Mouse (Mus musculus): ENCODE data around the gene Tekt5. TPM values are rescaled to one million over a fixed set of nuclear protein-coding genes. Genes with fewer than 3 reads are reported as not detected.
A peak's percentile ranks its signal among the peaks of the same experiment; 100 is the strongest.

Gene Tekt5
- total RNA-seq, 2 experiments from 2014 or later: not detected

DNA sequence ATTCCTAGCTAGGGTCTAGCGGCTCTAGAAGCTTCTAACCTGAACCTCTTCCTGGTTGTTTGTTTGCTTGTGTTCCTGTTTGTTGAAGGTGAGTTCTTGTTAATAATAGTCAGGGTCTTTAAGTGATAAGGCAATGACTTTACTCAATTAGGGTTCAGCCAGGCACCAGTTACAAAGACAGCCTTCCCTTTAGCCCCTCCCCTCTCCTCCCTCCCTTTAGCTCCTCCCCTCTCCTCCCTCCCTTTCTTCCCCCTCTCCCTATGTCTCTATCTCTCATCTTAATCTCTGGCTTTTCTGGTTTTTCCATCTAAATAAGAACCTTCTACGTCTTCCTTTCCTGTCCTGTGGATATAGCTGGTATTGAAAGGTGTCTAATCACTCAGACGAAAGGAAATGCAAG is 10.7 kb downstream of the Tekt5 start:
- no peak for DNase-seq (ENCODE audit: low spot score)
- intact Hi-C loops (cut with DNase I): no loop called here

DNA sequence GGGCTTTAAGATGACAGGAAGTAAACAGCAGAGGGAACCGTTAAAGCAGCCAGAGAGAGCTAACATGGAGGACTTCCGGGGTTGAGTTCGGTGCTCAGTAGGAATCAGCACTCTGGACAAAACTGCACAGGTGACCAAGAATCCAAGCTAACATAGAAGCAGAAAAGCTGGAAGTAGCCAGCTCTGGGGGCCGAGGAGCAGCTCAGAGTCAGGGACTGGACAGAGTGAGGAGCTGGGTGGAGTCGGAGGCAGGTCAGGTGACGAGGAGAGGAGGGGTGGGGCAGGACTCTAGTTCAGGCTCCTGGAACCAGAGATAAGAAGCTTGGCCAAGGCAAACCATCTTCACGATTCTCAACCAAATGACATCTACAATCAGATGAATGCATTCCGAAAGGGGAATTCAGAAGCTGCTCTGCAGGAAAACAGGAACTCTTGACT is 11.2 kb downstream of the Tekt5 start:
- DNase-seq (ENCODE audit: low spot score): no peak

DNA sequence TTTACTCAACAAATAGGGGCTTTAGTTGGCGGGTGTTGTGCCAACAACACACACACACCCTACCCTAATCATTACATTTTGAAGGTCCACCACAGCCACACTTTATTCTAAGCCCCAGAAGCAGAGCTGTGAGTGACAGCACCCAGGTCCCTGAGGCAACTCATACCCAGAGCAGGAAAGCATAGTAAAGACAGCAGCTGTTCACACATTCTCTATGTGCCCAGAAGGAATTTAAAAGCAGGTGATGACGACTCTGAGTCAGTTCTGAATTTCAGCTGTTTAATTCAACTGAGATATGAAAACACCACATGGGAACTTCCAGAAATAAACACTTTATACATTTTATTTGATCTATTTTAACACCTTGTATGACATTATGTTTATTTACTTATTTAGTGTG is 15.8 kb downstream of the Tekt5 start:
- intact Hi-C loops (cut with DNase I): no loop called here
- DNase-seq (ENCODE audit: low spot score): no peak

More for the DNA sequence above, 11.2 kb downstream of the Tekt5 start:
- intact Hi-C loops (cut with DNase I): no loop called here

DNA sequence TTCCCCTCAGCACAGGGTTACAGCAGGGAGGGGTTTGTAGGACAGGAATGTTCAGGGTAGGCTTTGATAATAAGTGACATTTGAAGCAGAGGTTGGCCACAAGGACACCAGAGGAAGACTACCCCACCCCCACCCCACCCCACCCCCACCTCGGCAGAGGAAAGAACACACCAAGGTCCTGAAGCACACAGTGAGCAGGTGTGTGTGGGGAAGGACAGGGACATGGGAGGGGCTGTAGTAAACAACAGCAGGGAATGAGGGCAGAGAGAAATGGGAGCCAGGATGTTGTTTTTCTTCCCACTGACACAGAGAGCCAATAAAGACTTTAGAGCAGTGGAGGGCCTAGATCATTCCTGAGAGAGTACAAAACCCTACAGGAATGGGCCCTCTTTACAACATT is 18.0 kb downstream of the Tekt5 start:
- no peak for DNase-seq (ENCODE audit: low spot score)
- intact Hi-C loops (cut with DNase I): no loop called here

DNA sequence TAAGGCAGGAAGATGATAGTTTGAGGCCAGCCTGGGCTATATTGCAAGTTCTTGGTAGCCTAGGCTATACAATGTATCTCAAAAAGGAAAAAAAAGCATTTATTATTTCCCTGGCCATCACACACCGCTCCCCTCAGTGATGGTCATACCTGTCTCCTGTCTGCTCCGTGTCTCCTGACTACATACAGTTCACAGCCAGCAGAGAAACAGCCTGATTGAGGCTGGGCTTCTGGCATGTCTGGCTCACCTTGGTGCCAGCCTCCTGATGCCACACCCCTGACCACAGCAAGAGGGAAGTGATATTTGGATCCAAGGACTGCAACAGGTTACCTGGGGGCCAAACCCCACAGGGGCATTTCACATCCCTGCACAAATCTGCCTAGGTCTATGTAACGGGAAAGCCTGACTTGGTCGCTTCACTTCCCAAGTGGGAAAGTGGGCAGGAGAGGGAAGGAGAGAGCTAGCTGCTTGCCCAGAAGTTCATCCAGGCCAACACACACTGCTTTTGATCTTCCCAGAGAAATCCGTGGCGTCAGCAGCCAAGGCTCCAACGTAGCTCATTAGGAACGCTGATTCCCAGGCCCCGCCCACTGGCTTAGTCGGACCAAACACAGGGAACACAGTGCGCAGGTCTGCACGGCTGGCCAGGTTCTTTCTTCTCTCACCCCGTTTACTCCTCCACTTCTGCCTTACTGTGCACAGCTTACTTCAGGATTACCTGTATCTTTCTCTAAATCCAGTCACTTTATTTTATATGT is 20.9 kb downstream of the Tekt5 start:
- DNase-seq (ENCODE audit: low spot score): no peak
- intact Hi-C loops (cut with DNase I): loop anchor here (1.0 kb wide), 1 partner anchor 22 kb away; no protein-coding TSS in a partner anchor

DNA sequence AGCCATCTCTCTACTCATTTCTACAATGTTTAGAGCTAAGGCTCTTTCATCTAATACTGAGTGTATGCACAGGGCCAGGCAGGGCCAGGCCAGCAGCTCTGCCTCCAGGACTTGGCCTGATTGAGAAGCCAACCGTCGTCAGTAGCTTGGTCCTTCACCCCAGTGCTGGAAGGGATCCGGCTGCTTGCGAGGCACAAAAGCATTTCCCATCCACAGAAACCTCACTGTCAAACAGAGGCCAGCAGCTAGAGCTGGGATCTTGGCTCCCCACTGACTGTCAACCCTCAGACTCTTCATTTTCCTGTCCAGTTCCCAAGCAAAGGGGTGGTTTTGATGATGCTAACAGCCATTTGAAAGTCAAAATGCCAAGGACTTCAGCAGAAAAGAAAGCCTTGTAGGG is 22.9 kb downstream of the Tekt5 start:
- intact Hi-C loops (cut with DNase I): no loop called here
- no peak for DNase-seq (ENCODE audit: low spot score)

DNA sequence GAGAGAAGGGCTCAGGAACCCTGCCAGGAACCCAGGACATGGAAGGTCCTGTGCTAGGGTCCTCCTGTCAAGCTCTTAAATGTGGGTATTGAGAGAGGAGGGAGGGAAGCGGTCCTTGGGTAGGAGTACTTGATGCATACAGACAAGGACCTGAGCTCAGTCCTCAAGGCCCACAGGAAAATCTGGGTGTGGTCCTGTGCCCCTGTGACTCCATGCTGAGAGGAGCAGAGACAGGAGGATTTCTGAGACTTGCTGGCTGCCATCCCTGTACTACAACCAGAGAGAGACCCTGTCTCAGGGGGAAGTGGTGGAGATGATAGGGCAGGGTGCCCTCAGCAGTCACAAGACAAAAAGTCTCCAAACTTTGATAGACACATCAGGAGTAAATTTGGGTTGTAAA is 25.3 kb downstream of the Tekt5 start:
- no peak for DNase-seq (ENCODE audit: low spot score)
- intact Hi-C loops (cut with DNase I): no loop called here

DNA sequence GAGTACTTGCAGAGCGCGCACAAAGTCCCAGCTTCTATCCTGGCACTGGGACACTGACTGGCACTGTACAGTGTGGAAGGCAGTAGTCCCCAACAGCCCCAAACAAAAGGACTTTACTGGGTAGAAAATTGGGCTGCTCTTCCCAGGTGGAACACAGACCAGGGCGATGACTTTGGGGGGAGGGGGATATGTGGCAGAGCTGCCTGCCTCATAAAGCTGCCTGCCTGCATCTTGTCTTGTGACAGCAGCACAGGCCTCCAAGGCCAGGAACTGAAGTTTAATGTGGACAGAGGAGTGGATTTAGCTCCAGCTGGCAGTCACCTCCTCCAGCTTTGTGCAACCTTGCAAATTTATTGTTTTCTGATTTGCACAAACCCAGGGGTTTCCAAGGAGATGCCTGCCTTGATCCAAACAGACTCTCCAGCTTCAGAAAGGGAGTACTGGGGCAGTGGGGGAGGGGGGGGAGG is 25.8 kb downstream of the Tekt5 start:
- intact Hi-C loops (cut with DNase I): no loop called here
- DNase-seq (ENCODE audit: low spot score): no peak

DNA sequence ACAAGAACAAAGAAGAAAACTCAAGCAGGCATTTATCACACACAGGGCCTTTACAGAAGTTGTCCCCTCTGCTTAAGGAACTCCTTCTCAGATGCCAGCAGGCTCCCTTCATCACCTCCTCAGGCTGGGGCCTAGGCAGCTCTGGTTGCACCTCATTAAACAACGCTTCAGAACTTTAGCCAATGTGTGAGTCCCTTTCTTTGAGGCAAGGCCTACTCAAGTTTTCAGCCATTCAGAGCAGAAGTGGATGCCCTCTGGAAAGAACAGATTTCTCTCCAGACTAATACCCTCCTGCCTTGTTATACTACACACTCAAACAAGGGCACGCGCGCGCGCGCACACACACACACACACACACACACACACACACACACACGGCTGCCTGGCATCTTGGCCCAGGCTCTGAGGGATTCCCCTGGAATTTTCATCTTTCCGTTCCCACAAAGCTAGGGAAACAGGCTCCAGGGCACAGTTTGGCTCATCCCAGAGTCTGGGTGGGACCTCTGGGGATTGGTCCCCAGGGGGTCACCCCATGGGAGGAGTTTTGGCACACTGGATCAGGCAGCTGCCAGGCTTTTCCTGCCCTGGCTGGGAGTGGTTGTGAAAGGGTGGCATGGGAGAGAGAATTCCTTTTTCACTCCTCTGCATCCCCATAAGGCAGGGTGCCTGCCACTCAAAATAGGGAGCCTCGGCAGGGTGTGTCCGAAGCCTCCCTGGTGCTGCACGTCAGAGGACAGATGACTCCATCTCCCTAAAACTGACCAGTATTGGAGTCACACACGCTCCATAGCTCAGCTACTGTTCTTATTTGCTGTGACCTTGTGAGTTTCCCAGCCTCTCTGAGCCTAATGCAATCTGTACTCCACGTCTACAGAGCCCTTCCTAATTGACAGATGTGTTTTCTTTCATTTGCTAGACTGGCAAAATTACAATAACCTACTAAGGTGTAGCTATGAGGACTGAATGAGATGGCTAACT is 28.8 kb downstream of the Tekt5 start:
- intact Hi-C loops (cut with DNase I): no loop called here
- no peak for DNase-seq (ENCODE audit: low spot score)

DNA sequence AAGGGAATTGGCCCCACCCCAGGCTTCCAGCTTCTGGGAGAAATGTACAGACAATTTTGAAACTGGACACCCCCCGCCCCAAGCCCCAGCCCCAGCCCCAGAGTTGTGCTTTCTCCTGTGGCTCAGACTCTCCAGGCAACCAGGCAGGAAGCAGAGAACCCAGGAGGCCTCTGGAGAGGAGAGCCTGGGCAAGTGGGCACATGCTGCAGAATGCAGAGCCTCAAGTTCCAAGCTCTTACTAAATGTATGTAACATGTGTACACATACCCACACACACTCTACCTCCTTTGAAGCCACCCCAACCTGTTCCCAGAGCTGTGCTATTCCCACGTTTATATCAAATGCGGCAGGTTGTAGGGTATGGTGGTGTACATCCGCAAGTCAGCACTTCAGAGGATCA is 29.5 kb downstream of the Tekt5 start:
- DNase-seq (ENCODE audit: low spot score): no peak
- intact Hi-C loops (cut with DNase I): no loop called here

DNA sequence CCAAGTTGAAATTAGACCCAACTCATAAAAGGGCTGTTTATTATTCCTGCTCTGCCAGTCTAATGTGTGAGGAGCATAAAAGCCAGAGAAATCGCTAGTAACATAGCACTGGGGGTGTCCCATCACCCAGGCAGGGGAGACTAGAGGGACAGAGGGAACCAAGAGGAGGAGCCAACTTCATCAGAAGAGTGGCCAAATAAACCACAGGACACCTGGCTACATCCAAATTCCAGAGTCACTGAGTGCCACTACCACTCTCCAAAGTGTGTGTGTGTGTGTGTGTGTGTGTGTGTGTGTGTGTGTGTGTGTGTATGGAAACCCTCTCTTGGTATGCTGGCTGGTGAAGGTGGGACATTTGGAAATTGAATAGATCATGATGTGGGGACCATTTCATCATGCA is 32.2 kb downstream of the Tekt5 start:
- DNase-seq (ENCODE audit: low spot score): no peak
- intact Hi-C loops (cut with DNase I): no loop called here

DNA sequence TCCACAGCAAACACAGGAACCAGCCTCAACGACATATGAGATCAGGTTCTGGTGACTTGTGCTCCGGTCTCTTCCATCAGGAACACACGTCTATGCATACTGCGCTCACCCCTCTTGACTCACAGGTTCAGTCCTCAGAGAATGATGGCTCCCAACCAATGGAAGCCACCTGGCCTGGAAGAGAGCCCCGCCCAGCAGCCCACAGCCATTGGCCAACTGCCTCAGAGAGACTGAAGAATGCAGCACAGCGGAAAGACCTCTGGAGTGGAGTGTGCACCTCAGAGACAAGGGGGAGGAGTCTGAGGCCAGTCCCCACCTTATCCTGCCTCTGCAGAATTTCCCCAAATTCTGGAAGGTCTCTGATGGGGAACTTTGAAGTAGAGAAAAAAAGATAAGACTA is 36.0 kb downstream of the Tekt5 start:
- intact Hi-C loops (cut with DNase I): no loop called here
- DNase-seq (ENCODE audit: low spot score): no peak

DNA sequence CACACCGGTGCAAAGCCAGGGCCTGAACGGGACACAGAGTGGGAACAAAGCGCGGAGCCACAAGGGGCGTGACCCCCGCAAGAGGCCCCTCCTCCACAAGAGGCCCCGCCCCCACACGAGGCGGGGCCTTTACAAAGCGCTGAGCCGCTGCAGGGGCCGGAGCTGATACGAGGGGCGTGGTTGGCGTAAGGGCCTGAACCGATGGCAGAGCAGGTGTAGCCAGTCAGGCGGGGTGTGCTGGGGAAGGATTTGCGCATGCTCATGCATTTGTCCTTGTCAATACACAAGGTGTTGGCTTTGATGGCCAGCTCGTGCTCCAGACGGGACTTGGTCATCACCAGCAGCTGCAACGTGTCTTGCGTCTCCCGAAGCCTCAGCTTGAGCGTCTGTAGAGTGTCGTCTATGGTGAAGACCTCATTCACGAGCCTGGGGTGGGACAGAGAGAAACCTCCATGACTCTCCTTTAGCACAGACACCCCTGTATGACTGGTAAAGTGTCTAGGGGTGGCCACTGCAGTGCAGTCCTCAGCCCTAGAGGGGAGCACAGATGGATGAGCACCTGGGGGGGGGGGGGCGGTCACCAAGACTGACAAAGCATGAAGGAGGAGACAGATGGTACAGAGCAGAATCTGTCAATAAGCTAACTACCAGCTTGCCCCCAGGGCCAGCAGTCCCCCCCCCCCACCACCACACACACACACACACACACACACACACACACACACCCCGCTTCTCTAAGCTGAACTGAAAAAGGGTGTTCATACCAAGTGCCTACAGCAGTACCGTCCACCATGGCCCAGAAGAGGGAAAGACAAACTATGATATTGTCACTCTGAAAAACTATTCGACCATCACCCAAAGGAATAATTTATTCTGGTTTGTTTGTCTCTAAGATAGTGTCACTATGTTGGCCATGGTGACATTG is 37.0 kb downstream of the Tekt5 start:
- no peak for DNase-seq (ENCODE audit: low spot score)

DNA sequence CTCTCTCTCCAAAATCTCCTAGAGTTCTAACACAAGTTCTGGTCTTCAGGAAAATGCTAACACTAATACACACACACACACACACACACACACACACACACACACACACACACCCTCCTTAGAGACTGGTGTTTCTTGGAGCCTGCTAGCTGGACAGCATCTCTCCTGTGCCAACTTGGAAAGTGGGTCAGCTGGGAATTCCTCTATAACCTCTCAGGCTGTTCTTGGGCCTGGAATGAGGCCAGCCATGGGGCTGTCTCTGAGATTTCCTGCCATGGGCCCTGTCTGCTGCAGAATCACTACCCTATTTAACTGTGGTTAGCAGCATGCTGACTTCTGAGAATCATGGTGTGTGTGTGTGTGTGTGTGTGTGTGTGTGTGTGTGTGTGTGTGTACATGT is 40.3 kb downstream of the Tekt5 start:
- no peak for DNase-seq (ENCODE audit: low spot score)
- intact Hi-C loops (cut with DNase I): no loop called here

More for the DNA sequence above, 37.0 kb downstream of the Tekt5 start:
- intact Hi-C loops (cut with DNase I): no loop called here

DNA sequence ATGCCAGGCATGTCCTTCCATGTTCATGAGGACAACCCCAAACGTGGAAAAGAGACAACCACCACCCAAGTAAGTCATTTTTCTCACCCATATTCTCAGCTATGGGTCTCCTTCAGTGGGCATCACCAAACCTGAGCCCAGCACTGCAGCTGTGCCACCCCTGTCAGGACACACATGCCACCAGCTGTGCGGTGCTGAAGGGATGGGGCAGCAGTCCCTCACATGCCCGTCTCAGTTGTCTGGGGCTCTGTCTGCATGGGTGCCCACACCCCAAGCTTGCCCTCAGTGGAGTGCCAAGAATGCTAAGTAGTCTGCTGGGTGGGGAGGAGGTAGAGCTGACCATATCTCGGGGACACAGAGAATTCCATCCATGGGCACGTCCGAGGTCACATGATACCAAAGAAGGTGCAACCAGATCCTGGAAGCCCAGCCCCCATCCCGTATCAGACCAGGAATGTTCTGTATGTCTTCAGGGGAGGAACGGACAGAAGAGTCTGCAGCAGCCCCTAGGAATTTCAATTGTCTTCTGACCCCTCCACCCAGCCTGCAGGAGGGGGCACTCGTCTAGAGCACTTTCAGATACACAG is 44.1 kb downstream of the Tekt5 start:
- intact Hi-C loops (cut with DNase I): no loop called here
- DNase-seq (ENCODE audit: low spot score): no peak

DNA sequence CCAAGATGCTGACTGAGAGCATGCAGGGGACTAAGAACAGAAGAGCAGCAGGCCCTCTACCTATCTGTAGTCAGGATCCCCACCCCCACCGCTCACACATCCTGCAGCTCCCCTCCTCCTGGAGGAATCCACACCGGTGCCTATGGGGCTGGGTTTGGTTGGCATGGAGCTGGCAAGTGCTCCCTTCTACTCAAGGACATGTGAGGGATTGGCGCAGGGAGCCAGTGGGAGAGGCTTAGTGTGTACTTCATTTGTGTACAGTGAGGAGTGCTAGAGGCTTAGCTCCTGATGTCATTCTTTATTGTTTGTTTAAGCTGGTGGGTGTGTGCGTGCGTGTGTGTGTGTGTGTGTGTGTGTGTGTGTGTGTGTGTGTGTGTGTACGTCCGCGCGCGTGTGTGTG is 45.4 kb downstream of the Tekt5 start:
- DNase-seq (ENCODE audit: low spot score): no peak
- intact Hi-C loops (cut with DNase I): no loop called here

DNA sequence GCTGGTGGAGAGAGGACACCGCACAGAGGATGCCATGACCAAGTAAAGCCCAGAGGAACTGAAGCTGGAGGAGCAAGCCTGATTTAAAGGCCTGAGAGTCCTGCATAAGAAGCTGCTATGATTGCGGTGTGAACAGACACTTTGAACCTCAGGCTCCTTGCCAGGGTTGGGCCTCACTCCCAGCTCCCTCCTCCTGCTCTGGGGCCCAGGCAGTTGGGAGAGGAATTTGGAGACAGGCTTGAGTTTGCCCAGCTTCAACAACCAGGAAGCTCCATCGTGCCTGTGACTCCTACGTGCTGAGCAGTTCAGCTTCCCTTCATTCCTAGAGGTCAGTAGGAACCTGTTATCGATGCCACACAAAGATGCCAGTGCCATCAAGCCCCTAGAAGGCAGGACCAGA is 45.9 kb downstream of the Tekt5 start:
- peak; percentile 23 for DNase-seq (ENCODE audit: low spot score)
- intact Hi-C loops (cut with DNase I): no loop called here

DNA sequence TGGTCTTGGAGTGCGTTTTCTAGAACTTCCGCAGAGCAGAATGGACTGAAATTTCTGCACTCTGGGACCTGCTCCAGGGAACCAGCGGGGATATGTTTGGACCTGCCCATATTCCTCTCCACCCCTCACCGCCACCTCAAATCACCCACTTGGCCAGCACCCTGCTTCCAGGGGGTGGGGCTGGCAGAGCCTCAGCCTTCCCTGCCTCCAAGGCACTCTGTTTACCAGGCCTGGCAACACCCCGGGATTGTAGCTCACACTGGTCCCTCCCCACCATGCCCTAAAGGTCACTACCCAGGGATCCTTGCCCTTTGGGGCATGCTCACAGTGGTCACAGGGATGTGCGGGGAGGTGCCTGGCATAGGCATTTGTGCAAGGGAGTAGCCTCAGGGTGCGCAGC is 47.7 kb downstream of the Tekt5 start:
- intact Hi-C loops (cut with DNase I): loop anchor here (2.0 kb wide), 1 partner anchor 37 kb away; no protein-coding TSS in a partner anchor
- peak; percentile 42 for DNase-seq (ENCODE audit: low spot score)

DNA sequence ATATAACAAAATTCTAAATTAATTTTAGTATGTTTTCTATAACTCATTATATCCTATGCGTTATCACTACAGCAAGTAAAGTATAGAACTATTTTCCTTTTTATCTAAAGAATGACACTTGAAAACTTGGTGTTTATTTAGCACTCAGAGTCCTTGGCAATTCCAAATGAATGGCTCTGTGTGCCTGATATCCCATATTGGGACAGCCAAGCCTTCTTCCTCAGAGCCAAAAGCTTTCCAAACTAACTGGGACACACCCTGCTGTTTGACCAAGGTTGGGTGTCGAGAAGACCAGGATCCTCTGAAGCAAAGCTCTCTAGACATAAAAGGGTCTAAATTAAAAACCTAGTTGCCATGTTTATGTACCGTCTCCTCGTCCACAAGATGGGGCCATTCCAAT is 54.2 kb downstream of the Tekt5 start:
- no peak for DNase-seq (ENCODE audit: low spot score)
- intact Hi-C loops (cut with DNase I): no loop called here
